Mouse (Mus musculus) testis, adult 2 months (tissue): ENCODE results near the gene Slc4a2. TPM values are rescaled to one million over a fixed set of nuclear protein-coding genes. Genes with fewer than 3 reads are reported as not detected.

Source experiments
- H3K27ac ChIP-seq: fragments of 200-500 bp; 2 replicates; pipeline ENCODE4 v1.5.1; 2012; ENCODE audit warnings: low read depth, low read length; ENCODE audit not compliant: control insufficient read depth, insufficient read depth
- H3K27me3 ChIP-seq: fragments of 200-500 bp; 2 replicates; pipeline ENCODE4 v1.6.1; 2012; ENCODE audit warnings: mild to moderate bottlenecking, low read length, moderate library complexity; ENCODE audit not compliant: control insufficient read depth, insufficient read depth
- H3K36me3 ChIP-seq: fragments of 200-500 bp; 2 replicates; pipeline ENCODE4 v1.6.1; 2012; ENCODE audit warnings: mild to moderate bottlenecking, low read length; ENCODE audit not compliant: control insufficient read depth, insufficient read depth
- H3K4me1 ChIP-seq: fragments of 200-500 bp; 2 replicates; pipeline ENCODE4 v1.6.1; 2012; ENCODE audit warnings: low read length; ENCODE audit not compliant: control insufficient read depth, insufficient read depth
- H3K4me3 ChIP-seq: fragments of 200-500 bp; 2 replicates; pipeline ENCODE4 v1.5.1; 2012; ENCODE audit warnings: low read depth, mild to moderate bottlenecking, low read length, moderate library complexity, mixed read lengths; ENCODE audit not compliant: control insufficient read depth
- CTCF ChIP-seq: fragments of 200-500 bp; IDR thresholded peaks from 2 replicates; pipeline ENCODE4 v1.5.1; 2012; ENCODE audit warnings: low read depth, mild to moderate bottlenecking, inconsistent platforms, low read length, moderate library complexity; ENCODE audit not compliant: control insufficient read depth, insufficient read depth, insufficient replicate concordance
- POLR2A ChIP-seq: fragments of 200-500 bp; IDR thresholded peaks from 2 replicates; pipeline ENCODE4 v1.6.1; 2012; ENCODE audit warnings: low read depth, mild to moderate bottlenecking, inconsistent platforms, low read length, moderate library complexity; ENCODE audit not compliant: control insufficient read depth
- polyA plus RNA-seq: library from polyadenylated mRNA; depleted of rRNA; stranded (reverse); fragments of >200 nt; gene quantifications from 2 replicates; pipeline ENCODE4 v1.2.3, GENCODE M21; 2012

Slc4a2 gene
- polyA plus RNA-seq, 1 experiment = 46.9 TPM

- peaks cover 20% of the 10 kb centered on the region for H3K4me1 ChIP-seq
- no peak overlapping the region for H3K27ac ChIP-seq
- H3K36me3 ChIP-seq = no peaks in the 10 kb centered on the region
- TF ChIP-seq CTCF (no peak), POLR2A (no peak)
- peak overlapping the region; percentile 59 for H3K4me3 ChIP-seq
- H3K27me3 ChIP-seq = no peaks in the 10 kb centered on the region
These were observed 35.3 kb upstream of the Slc4a2 start for GRCm38 (mm10) chr5:24388246-24388915.

GRCm38 (mm10) chr5:24389011-24389657 is 34.5 kb upstream of the Slc4a2 start:
- TF ChIP-seq POLR2A (no peak), CTCF (no peak)
- no peaks in the 10 kb centered on the region for H3K27me3 ChIP-seq
- peaks cover 27% of the 10 kb centered on the region for H3K4me1 ChIP-seq
- no peaks in the 10 kb centered on the region for H3K36me3 ChIP-seq
- no peak overlapping the region for H3K27ac ChIP-seq
- H3K4me3 ChIP-seq = no peak overlapping the region

GRCm38 (mm10) chr5:24389658-24390020 is 34.0 kb upstream of the Slc4a2 start:
- H3K4me1 ChIP-seq = peaks cover 28% of the 10 kb centered on the region
- H3K4me3 ChIP-seq = no peak overlapping the region
- no peak for TF ChIP-seq CTCF
- TF ChIP-seq POLR2A = no peak
- no peaks in the 10 kb centered on the region for H3K36me3 ChIP-seq
- H3K27me3 ChIP-seq = no peaks in the 10 kb centered on the region
- H3K27ac ChIP-seq = no peak overlapping the region

DNA sequence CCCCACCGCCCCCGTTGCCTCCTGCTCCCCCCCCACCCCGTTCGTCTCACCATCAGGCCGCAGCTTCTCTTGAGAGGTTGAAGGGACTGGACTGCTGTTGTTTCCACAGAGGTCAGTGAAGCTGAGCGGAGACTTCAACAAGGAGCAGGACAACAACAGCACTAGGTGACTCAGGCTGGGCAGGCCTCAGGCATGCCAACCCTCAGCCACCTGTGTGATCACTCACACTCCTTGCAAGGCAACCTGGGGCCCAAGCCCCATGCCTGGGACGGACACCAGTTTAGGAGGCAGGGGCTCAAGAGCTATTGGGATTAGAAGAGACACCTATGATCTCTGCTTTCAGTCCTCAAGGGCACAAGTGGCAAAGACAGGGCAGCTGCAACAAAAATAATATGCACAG is 31.8 kb upstream of the Slc4a2 start, which contains the start of gene Atg9b:
Atg9b (minus strand) TSS at position 280 of the 400 bp plus-strand sequence.
- no peak within 1 kb of the TSS for H3K27ac ChIP-seq
- TF ChIP-seq POLR2A (no peak), CTCF (no peak)
- H3K4me1 ChIP-seq = peaks cover 28% of the 10 kb centered on the region
- no peaks in the 10 kb centered on the region for H3K36me3 ChIP-seq
- no peak within 1 kb of the TSS for H3K4me3 ChIP-seq
- no peaks in the 10 kb centered on the region for H3K27me3 ChIP-seq

DNA sequence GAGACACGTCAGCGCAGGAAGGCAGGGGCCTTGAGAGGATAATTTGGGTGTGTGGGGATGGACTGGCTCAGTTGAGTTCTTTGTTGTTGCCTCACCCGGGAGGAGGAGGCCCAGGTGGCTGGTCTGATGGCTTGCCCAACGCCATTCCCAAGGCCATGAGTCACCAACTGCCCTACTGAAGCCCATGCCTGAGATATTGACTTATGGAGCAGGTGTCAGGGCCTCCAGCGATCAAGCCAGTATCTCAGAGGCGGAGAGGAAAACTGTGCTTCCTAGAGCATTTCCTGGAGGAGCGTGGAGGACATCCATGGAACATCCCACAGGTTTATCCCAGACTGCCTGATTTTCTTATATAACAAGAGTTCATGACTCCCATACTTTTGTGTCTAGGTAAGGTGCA is 30.9 kb upstream of the Slc4a2 start:
- H3K27ac ChIP-seq = no peak overlapping the region
- H3K36me3 ChIP-seq = no peaks in the 10 kb centered on the region
- H3K4me3 ChIP-seq = no peak overlapping the region
- H3K4me1 ChIP-seq = peaks cover 19% of the 10 kb centered on the region
- TF ChIP-seq CTCF = 0 out of 2 replicates have a peak, but pooled peaks have one; percentile 6
- TF ChIP-seq POLR2A = no peak
- H3K27me3 ChIP-seq = no peaks in the 10 kb centered on the region

DNA sequence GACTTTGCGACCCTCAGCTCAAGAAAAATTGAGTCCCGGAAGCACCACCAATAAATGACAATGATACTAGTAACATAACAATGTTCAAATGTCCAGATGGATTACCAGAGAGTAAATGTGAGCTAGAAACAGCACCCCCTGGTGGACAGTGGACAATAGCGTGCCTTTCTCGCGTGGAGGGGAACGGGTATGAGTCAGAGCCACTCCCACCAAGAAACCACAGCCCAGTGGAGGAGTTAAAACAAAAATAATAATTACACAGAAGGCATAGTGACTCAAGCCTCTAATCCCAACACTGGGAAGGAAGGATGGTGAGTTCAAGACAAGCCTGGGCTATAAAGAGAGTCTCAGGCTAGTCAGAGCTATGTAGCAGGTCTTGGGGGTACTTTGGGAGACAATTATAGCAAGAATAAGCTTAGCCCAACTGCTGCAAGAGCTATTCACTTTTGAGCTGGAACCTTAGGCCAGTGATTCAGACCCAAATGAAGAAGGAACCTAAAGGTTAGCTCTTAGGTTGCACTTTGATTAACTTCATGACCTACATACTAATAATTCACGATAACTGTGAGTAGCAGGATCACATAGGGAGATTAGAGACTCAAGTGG is 30.1 kb upstream of the Slc4a2 start, which contains the start of gene Abcb8:
Abcb8 (plus strand) TSS at position 272 of the 606 bp plus-strand sequence.
- peak within 1 kb of the TSS; percentile 97 for H3K4me3 ChIP-seq

More for the DNA sequence above, 30.1 kb upstream of the Slc4a2 start, which contains the start of gene Abcb8:
- Histone ChIP-seq H3K4me1 (peaks cover 12% of the 10 kb centered on the region), H3K27me3 (no peaks in the 10 kb centered on the region), H3K36me3 (no peaks in the 10 kb centered on the region), H3K27ac (peak within 1 kb of the TSS; percentile 99)
- TF ChIP-seq CTCF (peak; percentile 92), POLR2A (no peak)
